Mouse (Mus musculus) testis, postnatal 10 days (tissue): Measurements from ENCODE around the gene Rhoa.
A peak's percentile ranks its signal among the peaks of the same experiment; 100 is the strongest.
"Not testable (repeated sequence)": the region's sequence is repeated elsewhere in the genome, so short reads cannot be mapped to it uniquely, and the experiment has no call there.

Source experiments
- DNase-seq: peaks from one replicate; pipeline ENCODE4 v3.0.0; 2021; ENCODE audit warnings: low spot score

The Rhoa gene

DNA sequence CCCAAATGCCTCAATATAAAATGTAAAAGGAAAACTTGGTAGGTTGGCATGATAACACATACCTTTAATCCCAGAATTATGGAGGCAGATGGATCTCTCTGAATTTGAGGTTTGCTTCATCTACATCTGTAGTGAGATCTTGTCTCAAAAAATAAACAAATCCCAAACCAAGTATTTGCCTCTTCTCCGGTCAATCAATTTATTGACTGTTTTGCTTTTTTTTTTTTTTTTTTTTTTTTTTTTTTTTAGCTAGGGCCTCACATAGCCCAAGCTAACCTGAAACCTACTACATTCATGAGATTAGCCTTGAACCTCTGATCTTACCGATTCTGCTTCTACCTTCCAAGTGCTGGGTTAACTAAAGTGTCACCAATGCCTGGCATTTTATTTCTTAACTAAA, 16.6 kb upstream of the Rhoa start:
- DNase-seq = no peak

DNA sequence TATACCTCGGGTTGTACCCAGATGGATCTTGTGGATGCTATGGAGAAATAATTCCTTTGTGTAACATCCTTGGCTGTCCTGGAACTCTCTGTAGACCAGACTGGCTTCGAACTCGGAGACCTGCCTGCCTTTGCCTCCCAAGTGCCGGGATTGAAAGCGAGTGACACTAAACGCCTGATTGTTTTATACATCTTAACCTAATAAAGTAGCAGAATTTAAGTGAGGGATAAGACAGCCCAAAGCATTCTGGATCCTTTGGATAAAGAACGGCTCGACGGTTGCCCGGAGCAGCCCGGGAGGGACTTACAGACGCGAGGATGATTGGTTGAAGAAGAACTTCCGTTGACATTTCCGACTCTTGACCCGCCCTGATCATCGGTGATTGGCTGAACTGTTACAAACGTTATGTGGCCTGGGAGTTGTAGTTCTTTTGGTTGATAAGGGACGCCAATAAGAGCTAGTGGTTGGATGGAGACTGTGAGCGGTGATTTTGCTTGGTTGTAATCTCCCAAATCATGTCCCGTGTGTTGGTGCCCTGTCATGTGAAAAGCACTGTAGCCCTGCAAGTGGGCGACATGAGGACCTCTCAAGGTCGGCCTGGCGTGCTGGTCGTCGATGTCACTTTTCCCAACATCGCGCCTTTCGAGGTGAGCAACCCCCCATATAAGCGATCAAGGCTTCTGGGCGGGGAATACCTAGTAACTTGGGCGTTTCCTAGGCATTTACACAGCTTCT, 15.7 kb upstream of the Rhoa start, which contains the start of gene Nicn1:
Gene Nicn1 (plus strand): TSS at position 414 of the 735 bp plus-strand sequence.
- DNase-seq = peak; percentile 87

DNA sequence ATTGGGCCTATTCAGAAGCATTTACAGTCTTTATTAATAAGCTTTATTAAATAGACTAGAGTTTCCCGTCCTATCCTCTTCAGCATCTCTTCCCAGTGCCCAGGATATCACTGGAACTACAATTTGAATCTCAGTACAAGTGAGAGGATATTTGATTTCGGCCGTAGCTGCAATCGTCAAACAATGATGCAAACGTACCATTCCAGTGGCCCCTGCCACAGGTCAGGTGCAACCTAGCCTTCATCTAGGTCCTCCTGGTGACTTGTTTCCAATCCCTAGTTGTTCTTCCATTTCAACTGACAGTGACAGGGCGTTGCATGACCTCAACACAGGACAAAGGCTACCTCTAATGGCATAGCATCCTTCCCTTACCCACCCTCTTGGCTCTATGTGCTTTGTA, 15.2 kb upstream of the Rhoa start:
- no peak for DNase-seq

GRCm38 (mm10) chr9:108296453-108297355, 9.2 kb upstream of the Rhoa start, which contains the start of gene Amt:
Gene Amt (plus strand): TSS chr9:108296853.
- DNase-seq = no peak

GRCm38 (mm10) chr9:108301853-108302252, 4.1 kb upstream of the Rhoa start:
- no peak for DNase-seq

DNA sequence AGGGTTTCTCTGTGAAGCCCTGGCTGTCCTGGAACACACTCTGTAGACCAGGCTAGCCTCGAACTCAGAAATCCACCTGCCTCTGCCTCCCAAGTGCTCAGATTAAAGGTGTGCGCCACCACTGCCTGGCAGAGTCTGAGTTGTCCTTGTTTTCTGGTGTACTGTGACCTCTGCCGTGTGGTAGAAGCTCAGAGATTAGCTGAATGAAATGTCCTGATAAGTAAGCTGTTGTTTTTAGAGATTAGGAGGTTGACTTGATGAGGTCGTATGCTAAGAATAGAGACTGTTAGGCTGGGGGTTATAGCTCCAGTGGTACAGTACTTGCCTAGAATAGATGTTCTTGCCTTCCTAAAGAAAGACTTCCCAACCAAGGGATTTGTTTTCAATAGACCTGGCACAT, 1.2 kb upstream of the Rhoa start:
- no peak for DNase-seq

GRCm38 (mm10) chr9:108305170-108305569, 759 bp upstream of the Rhoa start:
- DNase-seq = no peak

DNA sequence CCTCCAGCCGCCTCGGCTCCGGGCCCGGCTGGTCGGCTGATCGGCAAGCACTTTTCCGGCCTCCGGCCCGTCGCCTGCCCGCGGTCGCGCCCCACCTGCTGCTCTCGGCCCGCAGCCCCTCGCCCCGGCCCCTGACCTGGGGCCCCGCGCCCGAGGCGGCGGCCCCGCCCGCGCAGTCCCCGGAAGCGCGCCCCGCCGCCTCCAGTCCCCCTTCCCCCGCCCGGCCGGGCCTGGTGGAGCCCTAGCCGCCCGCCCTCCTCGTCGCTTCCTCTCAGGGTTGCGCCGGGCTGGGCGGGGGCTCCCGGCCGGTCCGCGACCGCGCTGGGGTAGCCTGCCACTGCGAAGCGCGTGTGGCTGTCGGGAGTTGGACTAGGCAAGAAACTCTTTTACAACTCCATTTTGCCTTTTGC, 647 bp downstream of the Rhoa start:
- peak; percentile 88 for DNase-seq

DNA sequence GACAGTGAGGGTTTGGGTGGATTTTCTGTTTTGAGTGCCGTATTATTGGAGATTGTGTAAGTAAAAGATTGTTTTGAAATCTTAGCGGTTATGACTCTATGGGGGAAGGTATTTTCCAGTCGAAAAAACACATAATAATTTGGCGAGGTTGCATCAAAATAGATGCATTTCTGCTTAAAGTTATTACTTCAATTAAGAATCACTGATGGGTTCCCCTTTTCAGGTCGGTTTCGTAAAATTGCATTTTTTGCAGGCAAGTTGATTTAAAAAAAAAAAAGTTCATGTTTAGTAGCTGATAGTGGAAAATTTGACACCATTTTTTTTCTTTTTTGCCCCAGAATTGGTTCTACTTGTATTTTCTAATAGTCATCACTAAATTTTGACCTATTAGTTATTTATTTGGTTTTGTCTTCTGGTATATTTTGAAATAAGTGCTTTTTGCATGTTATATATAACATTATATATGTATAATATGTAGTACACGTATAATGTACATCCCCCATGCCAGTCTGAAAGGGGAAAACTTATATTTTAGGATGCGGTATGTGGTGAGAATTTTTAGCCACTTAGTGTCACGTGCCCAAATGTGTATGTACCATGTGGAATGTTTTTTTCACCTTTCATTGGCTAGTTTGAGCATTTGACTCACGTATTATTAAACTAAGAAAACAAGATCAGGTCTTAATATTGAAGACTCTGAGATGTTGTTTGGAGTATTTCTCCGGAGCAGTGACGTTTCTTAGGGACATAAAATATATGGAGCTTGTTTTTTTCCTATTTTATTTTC, 1.3 kb downstream of the Rhoa start:
- no peak for DNase-seq

DNA sequence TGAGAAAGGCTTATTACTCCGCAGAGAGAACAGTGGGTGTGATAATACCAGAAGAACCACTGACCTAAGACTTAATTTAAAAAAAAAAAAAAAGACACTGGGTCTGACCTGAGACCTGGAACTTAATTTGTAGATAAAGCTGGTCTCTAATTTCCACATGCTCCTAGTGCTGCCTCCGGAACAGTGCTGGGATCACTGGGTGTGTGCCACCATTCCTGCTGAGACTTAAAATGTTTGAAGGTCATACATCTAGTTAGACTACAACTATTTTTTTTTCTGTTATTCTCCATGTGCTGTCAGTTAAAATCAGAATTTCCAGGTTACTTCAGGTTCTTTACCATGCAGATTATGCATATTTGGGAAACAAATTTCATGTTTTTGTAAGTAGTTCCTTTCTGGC, 2.2 kb downstream of the Rhoa start:
- no peak for DNase-seq

DNA sequence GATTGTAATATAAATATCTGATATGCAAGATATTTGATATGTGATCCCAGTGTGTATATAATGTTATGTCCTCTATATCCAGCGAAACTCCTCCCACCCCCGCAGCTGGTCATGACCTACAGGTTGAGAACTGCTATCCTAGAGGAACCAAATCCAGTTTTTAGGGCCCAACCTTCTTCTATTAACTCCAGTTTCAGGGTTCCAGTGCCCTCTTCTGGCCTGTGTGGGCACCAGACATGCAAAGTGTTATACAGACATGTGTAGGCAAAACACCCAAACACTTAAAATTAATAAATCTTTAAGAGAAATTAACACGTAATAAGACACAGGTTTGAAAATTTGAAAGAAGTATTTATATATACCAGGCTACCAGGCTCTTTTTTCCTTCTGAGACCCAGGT, 11.6 kb downstream of the Rhoa start:
- no peak for DNase-seq

DNA sequence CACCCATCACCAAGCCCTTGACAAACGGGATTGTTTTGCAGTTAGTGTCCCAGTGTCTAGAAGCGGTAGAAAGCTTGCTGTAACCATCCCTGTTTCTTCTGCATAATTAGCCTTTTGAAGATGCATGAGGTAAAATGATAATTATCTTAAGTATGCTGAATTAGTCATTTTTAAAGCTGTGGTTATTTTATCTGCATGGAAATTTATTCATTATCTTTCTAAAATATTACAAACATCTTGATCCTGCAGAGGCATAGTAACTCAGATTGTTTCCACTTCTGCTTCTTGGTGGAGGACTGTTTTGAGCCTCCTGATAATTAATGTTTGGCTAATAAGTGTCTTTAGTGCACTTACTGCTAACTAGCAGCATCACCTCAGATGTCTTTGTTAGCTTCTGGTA, 12.5 kb downstream of the Rhoa start:
- no peak for DNase-seq

DNA sequence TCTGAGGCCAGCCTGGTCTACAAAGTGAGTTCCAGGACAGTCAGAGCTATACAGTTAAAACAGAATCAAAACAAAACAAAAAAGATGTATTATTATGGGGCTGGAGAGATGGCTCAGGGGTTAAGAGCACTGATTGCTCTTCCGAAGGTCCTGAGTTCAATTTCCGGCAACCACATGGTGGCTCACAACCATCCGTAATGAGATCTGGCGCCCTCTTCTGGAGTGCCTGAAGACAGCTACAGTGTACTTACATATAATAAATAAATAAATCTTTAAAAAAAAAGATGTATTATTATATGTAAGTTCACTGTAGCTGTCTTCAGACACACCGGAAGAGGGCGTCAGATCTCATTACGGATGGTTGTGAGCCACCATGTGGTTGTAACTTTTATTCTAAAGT, 16.1 kb downstream of the Rhoa start:
- not testable (repeated sequence) for DNase-seq

DNA sequence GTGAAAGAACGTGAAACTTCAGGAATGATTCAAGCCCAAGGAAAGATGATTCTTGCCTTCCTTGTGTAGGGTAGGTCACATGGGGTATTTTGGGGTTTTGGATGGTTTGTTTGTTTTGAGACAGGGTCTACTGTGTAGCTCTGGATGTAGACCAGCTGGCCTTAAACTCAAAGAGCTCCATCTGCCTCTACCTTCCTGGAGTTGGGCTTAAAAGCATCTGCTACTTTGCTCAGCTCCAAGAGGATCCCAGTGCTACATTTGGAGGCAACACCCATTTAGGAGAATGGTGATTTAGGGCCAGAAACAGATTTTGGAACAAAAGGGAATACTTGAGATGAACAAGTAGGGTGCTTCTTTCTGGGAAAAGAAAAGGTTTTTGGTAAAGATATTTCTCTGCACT, 18.9 kb downstream of the Rhoa start:
- no peak for DNase-seq

GRCm38 (mm10) chr9:108325811-108326210, 19.9 kb downstream of the Rhoa start:
- no peak for DNase-seq

GRCm38 (mm10) chr9:108337848-108338550, 32.1 kb downstream of the Rhoa start:
- DNase-seq = no peak

DNA sequence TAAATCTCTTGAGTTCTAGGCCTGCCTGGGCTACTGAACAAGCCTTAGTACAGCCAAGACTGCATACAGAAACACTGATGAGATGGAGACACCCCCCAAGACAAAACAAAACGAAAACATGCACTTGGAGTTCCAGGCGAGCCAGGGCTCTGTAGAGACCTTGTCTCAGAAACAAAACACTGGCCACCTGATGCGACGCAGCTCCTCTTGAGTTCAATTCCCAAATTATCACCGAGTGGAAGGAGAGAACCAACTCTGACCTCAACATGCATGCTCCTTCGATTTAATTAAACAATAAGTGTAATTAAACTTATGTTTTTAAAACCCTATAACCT, 32.6 kb downstream of the Rhoa start:
- DNase-seq = no peak

- peak; percentile 88 for DNase-seq
These were observed 33.2 kb downstream of the Rhoa start, which contains the start of gene Gpx1 for GRCm38 (mm10) chr9:108338886-108339781. Gene Gpx1 (plus strand): TSS chr9:108338903.

DNA sequence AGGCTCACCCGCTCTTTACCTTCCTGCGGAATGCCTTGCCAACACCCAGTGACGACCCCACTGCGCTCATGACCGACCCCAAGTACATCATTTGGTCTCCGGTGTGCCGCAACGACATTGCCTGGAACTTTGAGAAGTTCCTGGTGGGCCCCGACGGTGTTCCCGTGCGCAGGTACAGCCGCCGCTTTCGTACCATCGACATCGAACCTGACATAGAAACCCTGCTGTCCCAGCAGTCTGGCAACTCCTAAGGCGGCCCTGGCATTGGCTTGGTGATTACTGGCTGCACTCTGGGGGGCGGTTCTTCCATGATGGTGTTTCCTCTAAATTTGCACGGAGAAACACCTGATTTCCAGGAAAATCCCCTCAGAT, 33.9 kb downstream of the Rhoa start:
- no peak for DNase-seq

- no peak for DNase-seq
These were observed 34.6 kb downstream of the Rhoa start for GRCm38 (mm10) chr9:108340258-108341138.
